Mouse (Mus musculus) stomach, postnatal 0 days (tissue): ENCODE results near the gene Smad5.
A peak's percentile ranks its signal among the peaks of the same experiment; 100 is the strongest.

Source experiments
- CTCF ChIP-seq: IDR thresholded peaks from 2 replicates; pipeline ENCODE4 v1.5.1; 2016; ENCODE audit warnings: antibody characterized with exemption, low read depth, mild to moderate bottlenecking, moderate library complexity
- EP300 ChIP-seq: optimal IDR thresholded peaks from 2 replicates; pipeline ENCODE3; 2016; ENCODE audit warnings: antibody characterized with exemption

- TF ChIP-seq CTCF (0 out of 2 replicates have a peak, but pooled peaks have one; percentile 10), EP300 (no peak)
Observed at GRCm38 (mm10) chr13:56752474-56753191, 49.8 kb downstream of the Smad5 start.
